Mouse (Mus musculus) brain, adult 10 weeks (tissue): ENCODE measurements around the gene Rfx5. TPM values are rescaled to one million over a fixed set of nuclear protein-coding genes. Genes with fewer than 3 reads are reported as not detected.

ENCODE experiments used
- polyA plus RNA-seq: library from polyadenylated mRNA; stranded (reverse); fragments of 350-450 nt; fragmentation: Illumina TruSeq; extraction: RNeasy Lipid Tissue Mini Kit (QIAGEN cat#74804); gene quantifications from one replicate; pipeline ENCODE4 v1.2.3, GENCODE M21; 2015; ENCODE audit warnings: low read depth, low replicate concordance

Gene Rfx5
- polyA plus RNA-seq = 16.9 TPM

DNA sequence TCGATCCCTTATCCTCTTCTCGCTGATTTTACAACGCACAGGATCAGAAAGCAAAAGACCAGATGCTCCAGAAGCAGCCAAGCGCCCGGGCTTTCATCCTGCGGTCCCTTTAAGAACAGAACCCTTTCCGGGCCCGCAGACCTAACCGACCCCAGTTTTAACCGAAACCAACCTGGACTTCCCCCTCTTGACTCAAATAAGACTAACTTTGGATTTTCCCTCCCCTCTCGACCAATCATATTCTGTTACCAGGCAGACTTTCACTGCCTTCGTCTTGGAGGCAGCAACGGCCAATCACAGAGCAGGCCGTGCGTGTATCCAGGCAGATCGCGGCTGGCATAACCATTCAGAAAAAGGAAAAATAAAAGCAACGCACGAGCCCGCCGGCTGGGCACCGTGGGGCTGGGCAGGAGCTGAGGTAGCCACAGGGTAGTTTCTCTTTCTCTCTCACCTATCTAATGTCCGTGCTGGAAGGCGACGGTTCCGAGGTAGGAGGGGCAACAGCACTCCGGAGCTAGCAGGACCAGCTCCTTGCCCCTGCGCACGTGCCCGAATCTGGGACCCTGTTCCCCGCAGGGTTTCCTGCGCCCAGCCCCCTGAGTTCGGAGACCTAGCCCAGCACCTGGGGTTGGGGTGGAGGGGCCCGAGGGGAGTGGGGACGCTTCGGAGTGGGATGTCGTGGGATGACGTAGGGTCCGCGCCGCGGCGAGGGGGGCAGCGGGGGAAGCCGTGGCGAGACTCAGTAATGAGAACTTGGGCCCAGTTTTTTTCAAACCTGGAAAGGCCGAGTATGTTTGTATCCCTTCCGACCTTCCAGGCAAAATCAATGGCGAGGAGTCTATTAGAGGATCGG lies at the start of gene Rfx5:
Rfx5 (plus strand) TSS at position 312 of the 853 bp plus-strand sequence.

GRCm38 (mm10) chr3:94932809-94933564 lies 20.9 kb upstream of the Rfx5 start, which contains the start of gene Selenbp1:
Selenbp1 (plus strand) TSS chr3:94933056.

GRCm38 (mm10) chr3:94974528-94975422 lies 20.9 kb downstream of the Rfx5 start, which contains the start of gene Pi4kb:
Pi4kb (plus strand) TSS chr3:94974731.

Other genes with a start within 250 kb of the Rfx5 start
- 3.5 TPM for gene Cgn, start 167.6 kb upstream of the Rfx5 start, polyA plus RNA-seq
- gene Pogz, start 116.5 kb upstream of the Rfx5 start, polyA plus RNA-seq = 26.1 TPM
- gene Psmb4, start 67.1 kb upstream of the Rfx5 start, polyA plus RNA-seq = 315 TPM
- 17.2 TPM for gene Selenbp1, start 21.0 kb upstream of the Rfx5 start, polyA plus RNA-seq
- 41.1 TPM for gene Pi4kb, start 20.7 kb downstream of the Rfx5 start, polyA plus RNA-seq
- gene Zfp687, start 61.4 kb downstream of the Rfx5 start, polyA plus RNA-seq = 16.9 TPM
- gene Psmd4, start 88.5 kb downstream of the Rfx5 start, polyA plus RNA-seq = 176 TPM
- gene Pip5k1a, start 152.9 kb downstream of the Rfx5 start, polyA plus RNA-seq = 44.0 TPM
- 44.7 TPM for gene Vps72, start 156.9 kb downstream of the Rfx5 start, polyA plus RNA-seq
- 1.2 TPM for gene Tmod4, start 170.4 kb downstream of the Rfx5 start, polyA plus RNA-seq
- 83.6 TPM for gene Scnm1, start 179.9 kb downstream of the Rfx5 start, polyA plus RNA-seq
- 24.7 TPM for gene Lysmd1, start 180.0 kb downstream of the Rfx5 start, polyA plus RNA-seq
- gene Tnfaip8l2, start 188.3 kb downstream of the Rfx5 start, polyA plus RNA-seq = 5.0 TPM
- gene Sema6c, start 206.4 kb downstream of the Rfx5 start, polyA plus RNA-seq = 14.4 TPM